ENCODE assay signal across 8 mouse cellular contexts in the genomic region with DNA sequence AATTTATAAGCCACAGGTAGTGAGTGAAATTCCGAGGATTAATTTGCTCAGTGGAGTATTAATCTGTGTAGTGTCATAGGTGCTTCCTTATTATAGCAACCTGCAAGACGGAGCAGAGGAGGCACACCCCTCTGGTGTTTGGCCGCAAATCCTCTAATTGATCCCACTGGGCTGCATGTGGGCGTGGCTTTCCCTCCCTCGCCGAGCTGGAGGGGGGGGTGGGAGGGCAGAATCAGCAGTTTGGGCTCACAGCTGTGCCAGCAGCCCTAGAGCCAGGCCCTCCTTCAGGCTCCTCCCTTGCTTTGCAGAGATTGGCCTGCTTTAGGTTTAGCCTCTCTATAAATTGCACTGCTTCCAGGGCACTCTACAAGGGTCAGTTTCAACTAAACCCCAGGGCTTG. TPM values are rescaled to one million over a fixed set of nuclear protein-coding genes. Genes with fewer than 3 reads are reported as not detected.
DNase-seq lines count a peak whose midpoint lies in the region; ATAC-seq and TF ChIP-seq lines count a peak whose summit lies in the region.

No protein-coding gene starts in this region.

- no peaks in the 10 kb centered on the region for H3K36me3 ChIP-seq in hindbrain, postnatal 0 days (ENCODE audit: insufficient read depth, low read length)
- H3K36me3 ChIP-seq in midbrain, embryonic 11.5 days (ENCODE audit: control insufficient read depth, insufficient read depth, low read length) = no peaks in the 10 kb centered on the region

- no peak for TF ChIP-seq CTCF in hindbrain, postnatal 0 days (IDR thresholded peaks at IDR 0.05; ENCODE audit: low read depth)

- no peak overlapping the region for H3K4me3 ChIP-seq in hindbrain, postnatal 0 days (ENCODE audit: low read length)
- no peak overlapping the region for H3K4me3 ChIP-seq in midbrain, embryonic 11.5 days (ENCODE audit: low read depth, low read length)

- peak; percentile 9 for DNase-seq in gastrocnemius, adult 18-20 months (ENCODE audit: low spot score)
- no peak for DNase-seq in gastrocnemius, adult 8-10 months (ENCODE audit: low spot score in 2 of 2)
- peak; percentile 71 for DNase-seq in embryo, embryonic 11 days
- peak; percentile 38 for DNase-seq in hindbrain, postnatal 0 days (ENCODE audit: low spot score)
- DNase-seq in midbrain, embryonic 11.5 days (ENCODE audit: low spot score, missing footprints) = peak; percentile 91
- no peak for DNase-seq in urinary bladder, postnatal 4 days (ENCODE audit: low spot score in 2 of 2)
- DNase-seq in natural killer cell, adult 2 months (ENCODE audit: low spot score in 2 of 2) = no peak
- no peak for DNase-seq in frontal cortex, postnatal 14 days (ENCODE audit: low spot score in 2 of 2)

- WGBS in hindbrain, postnatal 0 days = 5% methylated on average over 6 of the region's 6 CpGs
- WGBS in midbrain, embryonic 11.5 days = 3% methylated on average over 6 of the region's 6 CpGs

- no peak overlapping the region for H3K4me2 ChIP-seq in hindbrain, postnatal 0 days (ENCODE audit: low read depth, low read length)
- H3K4me2 ChIP-seq in midbrain, embryonic 11.5 days = 0 out of 2 replicates have a peak overlapping the region, but pooled peaks have one; percentile 13

- peaks cover 16% of the 10 kb centered on the region for H3K4me1 ChIP-seq in hindbrain, postnatal 0 days (ENCODE audit: insufficient read depth, low read length)
- H3K4me1 ChIP-seq in midbrain, embryonic 11.5 days (ENCODE audit: control insufficient read depth, insufficient read depth, low read length) = peaks cover 27% of the 10 kb centered on the region

- ATAC-seq in hindbrain, postnatal 0 days = peak; percentile 60
- peak; percentile 81 for ATAC-seq in midbrain, embryonic 11.5 days (ENCODE audit: low FRiP score)

- no peak overlapping the region for H3K9ac ChIP-seq in hindbrain, postnatal 0 days (replicated peaks; ENCODE audit: low read length)
- no peak overlapping the region for H3K9ac ChIP-seq in midbrain, embryonic 11.5 days (ENCODE audit: low read length)

- no peaks in the 10 kb centered on the region for H3K9me3 ChIP-seq in hindbrain, postnatal 0 days (ENCODE audit: low read length)
- H3K9me3 ChIP-seq in midbrain, embryonic 11.5 days (ENCODE audit: control insufficient read depth, low read length) = no peaks in the 10 kb centered on the region

- H3K27ac ChIP-seq in hindbrain, postnatal 0 days = no peak overlapping the region
- no peak overlapping the region for H3K27ac ChIP-seq in midbrain, embryonic 11.5 days (ENCODE audit: low read depth, low read length)

- H3K27me3 ChIP-seq in hindbrain, postnatal 0 days (ENCODE audit: insufficient read depth, low read length) = no peaks in the 10 kb centered on the region
- H3K27me3 ChIP-seq in midbrain, embryonic 11.5 days (ENCODE audit: control insufficient read depth, insufficient read depth, low read length) = no peaks in the 10 kb centered on the region

RNA-seq across cellular contexts. Expression of gene Rps24, which starts 43.3 kb away (rescaled TPM):
- 100 to 1,000 TPM; 767 to 782 TPM for total RNA-seq in gastrocnemius, adult 18-20 months (2021)
- total RNA-seq in gastrocnemius, adult 8-10 months (2022) = 100 to 1,000 TPM; 660 to 798 (median 702) TPM
- 1,072 and 1,073 TPM in 2 replicates for total RNA-seq in hindbrain, postnatal 0 days (2014; rRNA removed)
- polyA plus RNA-seq in hindbrain, postnatal 0 days (2015; fragmentation: Nextera tagmentation; extraction: Ambion mirVana) = 826 and 833 TPM in 2 replicates
- polyA plus RNA-seq in midbrain, embryonic 11.5 days (2014; fragmentation: Nextera tagmentation; extraction: Ambion mirVana) = 1,094 and 1,112 TPM in 2 replicates

RNA-seq across cellular contexts. Expression of gene Polr3a, which starts 43.4 kb away (rescaled TPM):
- total RNA-seq in gastrocnemius, adult 18-20 months (2021) = 1 to 10 TPM; 6.2 to 8.2 TPM
- total RNA-seq in gastrocnemius, adult 8-10 months (2022) = 1 to 10 TPM; 5.7 to 8.1 (median 7.1) TPM
- 16.1 and 22.4 TPM in 2 replicates for total RNA-seq in hindbrain, postnatal 0 days (2014; rRNA removed)
- 14.0 and 16.0 TPM in 2 replicates for polyA plus RNA-seq in hindbrain, postnatal 0 days (2015; fragmentation: Nextera tagmentation; extraction: Ambion mirVana)
- polyA plus RNA-seq in midbrain, embryonic 11.5 days (2014; fragmentation: Nextera tagmentation; extraction: Ambion mirVana) = 17.6 and 17.9 TPM in 2 replicates

Comparison
In these comparisons a context has a peak if more than half of its experiments do, and no peak if none do; other contexts are left out.
1. DNase-seq: peak in gastrocnemius, adult 18-20 months (single experiment), embryo, embryonic 11 days (single experiment), hindbrain, postnatal 0 days (single experiment) and midbrain, embryonic 11.5 days (single experiment); none in gastrocnemius, adult 8-10 months (0 of 2), urinary bladder, postnatal 4 days (0 of 2), natural killer cell, adult 2 months (0 of 2) and frontal cortex, postnatal 14 days (0 of 2).